Comparison of ENCODE assay signal across 8 mouse cellular contexts in the genomic region with DNA sequence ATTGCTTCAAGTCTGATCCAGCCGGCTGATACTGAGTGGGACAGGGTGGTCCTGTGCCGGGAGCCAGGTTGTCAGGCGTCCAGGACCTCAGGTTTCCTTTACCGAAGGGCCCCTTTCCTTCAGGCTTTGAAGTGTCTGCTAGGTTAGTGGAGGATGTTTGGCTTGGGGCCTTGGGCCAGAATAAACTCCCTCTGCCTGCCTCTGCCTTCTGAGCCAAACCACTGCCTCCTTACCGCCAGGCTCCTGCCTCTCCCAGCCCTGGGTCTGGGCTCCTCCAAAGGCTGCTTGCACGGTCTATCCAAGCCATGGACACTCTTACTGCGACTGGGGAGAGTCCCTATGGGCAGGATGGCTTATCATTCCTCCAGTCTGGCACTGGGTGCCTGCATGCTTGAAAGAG.
DNase-seq lines count a peak whose midpoint lies in the region; ATAC-seq lines count a peak whose summit lies in the region.

No protein-coding gene starts in this region.

- peak overlapping the region; percentile 43; the same call in 1 of the 2 replicates for H3K4me3 ChIP-seq in forebrain, embryonic 10.5 days
- no peak overlapping the region for H3K4me3 ChIP-seq in forebrain, embryonic 12.5 days (replicated peaks)
- H3K4me3 ChIP-seq in embryonic facial prominence, embryonic 12.5 days: 0 out of 2 replicates have a peak overlapping the region, but pooled peaks have one; percentile 6
- peak overlapping the region; percentile 1; the same call in 1 of the 2 replicates for H3K4me3 ChIP-seq in lung, embryonic 16.5 days (ENCODE audit: low read length)

- H3K36me3 ChIP-seq in forebrain, embryonic 10.5 days (replicated peaks): no peaks in the 10 kb centered on the region
- H3K36me3 ChIP-seq in forebrain, embryonic 12.5 days (replicated peaks): no peaks in the 10 kb centered on the region
- no peaks in the 10 kb centered on the region for H3K36me3 ChIP-seq in embryonic facial prominence, embryonic 12.5 days
- no peaks in the 10 kb centered on the region for H3K36me3 ChIP-seq in lung, embryonic 16.5 days (ENCODE audit: control insufficient read depth, insufficient read depth, low read length)

- peaks cover 30% of the 10 kb centered on the region for H3K4me1 ChIP-seq in forebrain, embryonic 10.5 days
- peaks cover 17% of the 10 kb centered on the region for H3K4me1 ChIP-seq in forebrain, embryonic 12.5 days
- peaks cover 44% of the 10 kb centered on the region for H3K4me1 ChIP-seq in embryonic facial prominence, embryonic 12.5 days
- peaks cover 27% of the 10 kb centered on the region for H3K4me1 ChIP-seq in lung, embryonic 16.5 days (replicated peaks; ENCODE audit: control insufficient read depth, insufficient read depth, low read length)

- intact Hi-C loops in heart, postnatal 14 days (cut with DNase I): no loop called here

- H3K9ac ChIP-seq in forebrain, embryonic 12.5 days: no peak overlapping the region
- H3K9ac ChIP-seq in embryonic facial prominence, embryonic 12.5 days: no peak overlapping the region
- H3K9ac ChIP-seq in lung, embryonic 16.5 days (ENCODE audit: low read length): peak overlapping the region; percentile 34

- H3K27me3 ChIP-seq in forebrain, embryonic 10.5 days (ENCODE audit: poor library complexity, severe bottlenecking): peaks cover 65% of the 10 kb centered on the region
- peaks cover 43% of the 10 kb centered on the region for H3K27me3 ChIP-seq in forebrain, embryonic 12.5 days
- H3K27me3 ChIP-seq in embryonic facial prominence, embryonic 12.5 days: no peaks in the 10 kb centered on the region
- H3K27me3 ChIP-seq in lung, embryonic 16.5 days (ENCODE audit: control insufficient read depth, insufficient read depth, low read depth, low read length): no peaks in the 10 kb centered on the region

- 7% methylated on average over 7 of the region's 7 CpGs for WGBS in forebrain, embryonic 10.5 days
- WGBS in forebrain, embryonic 12.5 days: 6% methylated on average over 7 of the region's 7 CpGs
- 7% methylated on average over 7 of the region's 7 CpGs for WGBS in embryonic facial prominence, embryonic 12.5 days
- 2% methylated on average over 7 of the region's 7 CpGs for WGBS in lung, embryonic 16.5 days

- DNase-seq in forebrain, embryonic 10.5 days (ENCODE audit: extremely low spot score, low spot score): no peak
- peak; percentile 33 to 43 for DNase-seq in heart, postnatal 14 days
- DNase-seq in cerebellum, adult 11-12 months: no peak
- no peak for DNase-seq in c-Kit-positive CD71-positive TER-119-positive erythroid progenitor cells, embryonic 14.5 days (ENCODE audit: low spot score)
- no peak for DNase-seq in spleen, postnatal 10 days (ENCODE audit: low spot score in 2 of 2)

- H3K4me2 ChIP-seq in forebrain, embryonic 12.5 days: no peak overlapping the region
- peak overlapping the region; percentile 48 for H3K4me2 ChIP-seq in embryonic facial prominence, embryonic 12.5 days (replicated peaks)
- peak overlapping the region; percentile 50 for H3K4me2 ChIP-seq in lung, embryonic 16.5 days (ENCODE audit: low read depth, low read length)

- H3K9me3 ChIP-seq in forebrain, embryonic 10.5 days: no peaks in the 10 kb centered on the region
- H3K9me3 ChIP-seq in forebrain, embryonic 12.5 days: no peaks in the 10 kb centered on the region
- H3K9me3 ChIP-seq in embryonic facial prominence, embryonic 12.5 days: no peaks in the 10 kb centered on the region
- H3K9me3 ChIP-seq in lung, embryonic 16.5 days (ENCODE audit: control insufficient read depth, low read length): no peaks in the 10 kb centered on the region

- H3K27ac ChIP-seq in forebrain, embryonic 10.5 days: peak overlapping the region; percentile 65; the same call in 1 of the 2 replicates
- no peak overlapping the region for H3K27ac ChIP-seq in forebrain, embryonic 12.5 days
- H3K27ac ChIP-seq in embryonic facial prominence, embryonic 12.5 days: peak overlapping the region; percentile 84
- peak overlapping the region; percentile 80 for H3K27ac ChIP-seq in lung, embryonic 16.5 days (ENCODE audit: low read length)

- no peak for ATAC-seq in forebrain, embryonic 12.5 days (ENCODE audit: low FRiP score)
- ATAC-seq in embryonic facial prominence, embryonic 12.5 days (ENCODE audit: insufficient number of reproducible peaks, insufficient read depth, low FRiP score, low TSS enrichment): peak; percentile 32; the same call in 1 of the 2 replicates
- ATAC-seq in lung, embryonic 16.5 days (ENCODE audit: low read depth): peak; percentile 16; the same call in 1 of the 2 replicates

Comparison
In these comparisons a context has a peak if more than half of its experiments do, and no peak if none do; other contexts are left out.
1. DNase-seq: peak in heart, postnatal 14 days (2 of 2); none in forebrain, embryonic 10.5 days (single experiment), cerebellum, adult 11-12 months (single experiment), c-Kit-positive CD71-positive TER-119-positive erythroid progenitor cells, embryonic 14.5 days (single experiment) and spleen, postnatal 10 days (0 of 2).